Mouse (Mus musculus) intestine, embryonic 16.5 days (tissue): Measurements from ENCODE around the gene Gjd2. TPM values are rescaled to one million over a fixed set of nuclear protein-coding genes. Genes with fewer than 3 reads are reported as not detected.

Experiments
- ATAC-seq: fragments of 200-750 bp; cut with Nextera tagmentation; 2 replicates; pipeline ENCODE4 v1.8.0; 2017; ENCODE audit warnings: moderate TSS enrichment, moderate library complexity
- H3K27ac ChIP-seq: fragments of 300-500 bp; sonication (generic); 2 replicates; pipeline ENCODE4 v1.5.1; 2014; ENCODE audit warnings: mild to moderate bottlenecking, low read length
- H3K27me3 ChIP-seq: fragments of 300-500 bp; sonication (generic); replicated peaks from 2 replicates; pipeline ENCODE4 v1.6.1; 2014; ENCODE audit warnings: low read length, control low read depth, mixed read lengths; ENCODE audit not compliant: control insufficient read depth, insufficient read depth
- H3K36me3 ChIP-seq: fragments of 300-500 bp; sonication (generic); 2 replicates; pipeline ENCODE4 v1.6.1; 2014; ENCODE audit warnings: low read length, control low read depth; ENCODE audit not compliant: control insufficient read depth, insufficient read depth
- H3K4me1 ChIP-seq: fragments of 300-500 bp; sonication (generic); 2 replicates; pipeline ENCODE4 v1.6.1; 2014; ENCODE audit warnings: low read length, control low read depth, mixed read lengths; ENCODE audit not compliant: control insufficient read depth, insufficient read depth
- H3K4me2 ChIP-seq: fragments of 300-500 bp; sonication (generic); 2 replicates; pipeline ENCODE4 v1.6.1; 2014; ENCODE audit warnings: low read depth, low read length, control low read depth
- H3K4me3 ChIP-seq: fragments of 300-500 bp; sonication (generic); 2 replicates; pipeline ENCODE4 v1.5.1; 2014; ENCODE audit warnings: mild to moderate bottlenecking, low read length
- H3K9ac ChIP-seq: fragments of 300-500 bp; sonication (generic); 2 replicates; pipeline ENCODE4 v1.6.1; 2014; ENCODE audit warnings: low read depth, low read length
- H3K9me3 ChIP-seq: fragments of 300-500 bp; sonication (generic); 2 replicates; pipeline ENCODE4 v1.6.1; 2016; ENCODE audit warnings: low read length, control low read depth; ENCODE audit not compliant: control insufficient read depth
- WGBS: fragments of 180-500 bp; shearing (Covaris S2); extraction: QIAGEN DNeasy Blood & Tissue Kit; methylation state at CpG from one replicate; pipeline ENCODE4 v1.1.7; 2014; 5-methylcytosine and 5-hydroxymethylcytosine counted together
- polyA plus RNA-seq: library from polyadenylated mRNA; unstranded; fragments of >200 nt; fragmentation: Nextera tagmentation; extraction: Ambion mirVana; gene quantifications from 2 replicates; pipeline ENCODE4 v1.2.1, GENCODE M21; 2015

Gene Gjd2
- polyA plus RNA-seq, 1 experiment from 2014 or later, result 0.59 TPM

- Histone ChIP-seq H3K27ac (no peak overlapping the region), H3K9ac (no peak overlapping the region), H3K4me2 (no peak overlapping the region), H3K4me3 (no peak overlapping the region), H3K36me3 (no peaks in the 10 kb centered on the region), H3K4me1 (no peaks in the 10 kb centered on the region), H3K9me3 (no peaks in the 10 kb centered on the region), H3K27me3 (no peaks in the 10 kb centered on the region)
- 73% methylated on average over 2 of the region's 2 CpGs for WGBS
- ATAC-seq, result no peak
These were observed 28.5 kb downstream of the Gjd2 start for GRCm38 (mm10) chr2:113984890-113985289.

GRCm38 (mm10) chr2:113980664-113981063 is 32.8 kb downstream of the Gjd2 start:
- Histone ChIP-seq H3K27ac (no peak overlapping the region), H3K4me1 (no peaks in the 10 kb centered on the region), H3K4me2 (no peak overlapping the region), H3K9ac (no peak overlapping the region), H3K36me3 (no peaks in the 10 kb centered on the region), H3K27me3 (no peaks in the 10 kb centered on the region), H3K4me3 (no peak overlapping the region), H3K9me3 (no peaks in the 10 kb centered on the region)
- no peak for ATAC-seq
- 54% methylated on average over 8 of the region's 8 CpGs for WGBS

- Histone ChIP-seq H3K4me3 (no peak overlapping the region), H3K4me2 (no peak overlapping the region), H3K36me3 (no peaks in the 10 kb centered on the region), H3K27me3 (no peaks in the 10 kb centered on the region), H3K9ac (no peak overlapping the region), H3K9me3 (no peaks in the 10 kb centered on the region), H3K4me1 (no peaks in the 10 kb centered on the region), H3K27ac (no peak overlapping the region)
- 73% methylated on average over 5 of the region's 5 CpGs for WGBS
- no peak for ATAC-seq
These were observed 35.2 kb downstream of the Gjd2 start for GRCm38 (mm10) chr2:113978151-113978771.

GRCm38 (mm10) chr2:113973950-113974349 is 39.5 kb downstream of the Gjd2 start:
- Histone ChIP-seq H3K27me3 (no peaks in the 10 kb centered on the region), H3K36me3 (no peaks in the 10 kb centered on the region), H3K27ac (no peak overlapping the region), H3K9ac (no peak overlapping the region), H3K4me3 (no peak overlapping the region), H3K4me2 (no peak overlapping the region), H3K4me1 (no peaks in the 10 kb centered on the region), H3K9me3 (no peaks in the 10 kb centered on the region)
- no peak for ATAC-seq
- WGBS, result 70% methylated on average over 7 of the region's 7 CpGs

DNA sequence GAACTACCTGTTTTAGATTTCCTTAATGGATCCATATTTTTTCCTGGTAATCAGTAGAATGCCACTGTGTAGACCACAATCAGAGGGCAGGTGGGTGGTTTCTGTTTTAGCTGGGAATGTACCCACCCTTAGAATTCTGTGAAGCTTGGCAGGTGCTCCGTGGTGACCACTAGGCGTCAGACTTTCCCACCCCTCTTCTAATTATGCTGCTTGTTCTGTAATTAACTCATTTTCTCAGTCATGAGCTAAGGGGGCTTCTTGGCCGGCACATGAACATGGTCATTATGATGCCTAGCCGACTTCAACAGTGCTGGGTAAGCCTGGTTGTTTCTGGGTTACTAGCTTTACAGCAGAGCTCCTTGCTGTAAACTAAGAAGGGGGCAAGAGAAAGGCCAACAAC is 47.0 kb downstream of the Gjd2 start:
- Histone ChIP-seq H3K4me1 (no peaks in the 10 kb centered on the region), H3K36me3 (no peaks in the 10 kb centered on the region), H3K9me3 (no peaks in the 10 kb centered on the region), H3K4me3 (no peak overlapping the region), H3K4me2 (no peak overlapping the region), H3K27me3 (no peaks in the 10 kb centered on the region), H3K9ac (no peak overlapping the region), H3K27ac (no peak overlapping the region)
- no peak for ATAC-seq
- WGBS, result 32% methylated on average over 4 of the region's 4 CpGs

Other genes starting within 250 kb of the Gjd2 start
- gene Scg5, start 184.5 kb downstream of the Gjd2 start, polyA plus RNA-seq, result 10.6 and 10.8 TPM in 2 replicates
- 17.9 and 18.1 TPM in 2 replicates for gene Arhgap11a, start 165.0 kb downstream of the Gjd2 start, polyA plus RNA-seq
- 38.2 and 41.1 TPM in 2 replicates for gene Actc1, start 39.9 kb upstream of the Gjd2 start, polyA plus RNA-seq
- 27.5 and 29.7 TPM in 2 replicates for gene Aqr, start 173.4 kb upstream of the Gjd2 start, polyA plus RNA-seq
- gene Zfp770, start 187.8 kb upstream of the Gjd2 start, polyA plus RNA-seq, result 2.7 and 2.9 TPM in 2 replicates